Mouse (Mus musculus) adrenal gland, postnatal 4 days (tissue): ENCODE results near the gene Gm8246. TPM values are rescaled to one million over a fixed set of nuclear protein-coding genes. Genes with fewer than 3 reads are reported as not detected.
"Not testable (repeated sequence)": the region's sequence is repeated elsewhere in the genome, so short reads cannot be mapped to it uniquely, and the experiment has no call there.

ENCODE experiments used
- DNase-seq, 2 experiments: peaks; one replicate each; pipeline ENCODE4 v3.0.0; 2021 to 2022; ENCODE audit warnings: low spot score in 2 of 2, mixed read lengths in 2 of 2
- long read RNA-seq, 2 experiments: library from polyadenylated mRNA; stranded (forward); transcript quantifications; one replicate each; pipeline ENCODE4 v2.0.0; 2021
- total RNA-seq, 2 experiments: library from RNA; stranded (reverse); gene quantifications; 2 replicates each; pipeline ENCODE4 v1.2.3; 2021

The Gm8246 gene
- not detected for total RNA-seq
- long read RNA-seq, experiment 1: 0 reads
- long read RNA-seq, experiment 2: 0 reads

DNA sequence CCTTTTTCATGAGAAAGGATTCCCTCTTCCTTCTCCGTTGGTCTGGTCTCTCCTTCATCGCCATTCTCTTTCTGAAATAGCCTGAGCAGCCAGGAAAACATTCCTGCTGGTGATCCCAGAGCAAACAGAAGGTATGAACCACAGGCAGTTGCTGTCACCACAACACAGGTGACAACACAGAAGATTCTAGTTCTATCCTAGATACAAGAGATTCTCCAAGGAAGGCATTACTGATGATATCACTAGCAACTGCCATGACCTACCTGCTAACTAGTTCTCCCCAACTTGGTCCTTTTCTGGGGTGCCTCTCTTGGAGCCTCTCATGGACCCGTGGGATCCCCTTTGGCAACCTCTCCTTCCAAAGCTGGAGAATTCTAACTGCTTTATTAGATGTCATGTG is at the start of gene Gm8246:
Gene Gm8246, minus strand, starts transcription at position 101 of the 400 bp plus-strand sequence.
- DNase-seq: not testable (repeated sequence)

DNA sequence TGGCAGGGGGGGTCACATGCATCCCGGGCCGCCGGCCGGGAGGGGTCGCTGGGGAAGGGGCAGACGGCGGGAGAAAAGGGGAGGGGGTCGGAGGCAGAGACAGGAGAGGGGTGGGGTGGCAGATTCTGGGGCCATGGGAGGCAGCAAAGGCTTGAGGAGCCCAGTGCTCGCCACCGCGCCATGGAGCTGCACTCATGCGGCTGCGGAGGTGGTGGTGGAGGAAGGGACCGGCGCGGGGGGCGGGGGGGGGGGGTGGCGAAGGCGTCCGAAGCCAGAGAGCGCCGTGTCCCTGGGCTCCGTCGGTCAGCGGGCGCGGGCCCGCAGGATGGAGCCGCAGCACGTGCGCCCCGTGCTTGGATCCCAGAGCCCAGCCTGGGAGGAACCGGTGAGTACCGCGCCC is 23.7 kb upstream of the Gm8246 start, which contains the start of gene Gm3488:
Gene Gm3488, plus strand, starts transcription at position 301 of the 400 bp plus-strand sequence.
- not testable (repeated sequence) for DNase-seq

DNA sequence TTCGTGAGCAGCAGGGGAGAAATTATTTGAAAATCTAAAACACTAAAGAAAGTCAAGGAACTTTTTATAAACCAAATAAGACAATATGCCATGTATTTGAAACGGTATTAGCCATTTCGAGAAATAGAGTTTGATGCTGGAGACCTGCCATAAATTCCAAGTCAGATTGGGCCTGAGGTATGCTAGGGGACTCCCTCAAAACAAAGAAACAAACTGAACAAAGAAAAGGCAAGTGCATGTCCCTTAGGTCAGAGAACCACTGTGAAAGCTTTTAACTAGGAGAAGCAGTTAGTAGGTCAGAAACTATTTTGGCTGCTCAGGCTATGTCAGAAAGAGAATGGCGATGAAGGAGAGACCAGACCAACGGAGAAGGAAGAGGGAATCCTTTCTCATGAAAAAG is 6.3 kb upstream of the Gm8246 start, which contains the start of gene Gm3187:
Gene Gm3187, plus strand, starts transcription at position 301 of the 400 bp plus-strand sequence.
- DNase-seq: not testable (repeated sequence)

DNA sequence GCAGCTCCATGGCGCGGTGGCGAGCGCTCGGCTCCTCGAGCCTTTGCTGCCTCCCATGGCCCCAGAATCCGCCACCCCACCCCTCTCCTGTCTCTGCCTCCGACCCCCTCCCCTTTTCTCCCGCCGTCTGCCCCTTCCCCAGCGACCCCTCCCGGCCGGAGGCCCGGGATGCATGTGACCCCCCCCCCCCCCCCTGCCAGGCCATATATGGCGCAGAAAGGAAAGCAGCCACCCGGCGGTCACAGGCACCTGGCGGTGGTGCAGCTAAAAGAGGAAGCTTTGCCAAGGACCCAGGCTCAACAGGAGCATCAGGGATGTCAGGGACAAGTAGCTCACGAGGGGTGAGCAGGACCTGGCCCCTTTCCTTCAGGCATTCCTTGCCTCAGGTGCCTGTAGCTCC is 17.2 kb downstream of the Gm8246 start:
- not testable (repeated sequence) for DNase-seq

DNA sequence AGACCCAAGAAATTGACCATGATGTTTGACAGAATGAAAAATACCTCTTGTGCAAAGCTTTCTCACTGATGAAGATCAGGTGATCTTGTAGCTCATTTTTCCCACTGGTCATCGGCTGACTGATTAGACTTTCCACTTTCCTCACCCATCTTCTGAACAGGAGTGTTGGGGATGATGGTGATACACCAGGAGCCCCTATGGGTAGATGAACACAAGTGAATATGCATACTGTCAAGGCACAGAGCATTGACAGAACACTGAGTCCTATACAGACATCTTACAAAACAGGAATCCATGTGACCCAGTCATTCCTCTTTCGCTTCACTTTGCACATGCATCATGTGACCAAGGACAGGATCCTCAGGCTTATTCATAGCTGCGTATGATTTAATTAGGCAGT is 22.3 kb downstream of the Gm8246 start, which contains the start of gene Gm3194:
Gene Gm3194, minus strand, starts transcription at position 101 of the 400 bp plus-strand sequence.
- DNase-seq: not testable (repeated sequence)

Other genes starting within 250 kb of the Gm8246 start
- under 1 TPM in 1 of 2 experiments, not detected in 1; 0.20 TPM for gene Gm3526, start 217.2 kb downstream of the Gm8246 start, total RNA-seq
- not detected for gene Gm3542, start 142.9 kb downstream of the Gm8246 start, total RNA-seq
- not detected for gene Gm3500, start 88.8 kb downstream of the Gm8246 start, total RNA-seq
- gene Gm3194, start 22.4 kb downstream of the Gm8246 start, total RNA-seq: 1 to 10 TPM in 1 of 2 experiments, under 1 TPM in 1; 0.96 to 1.1 TPM
- not detected for gene Gm3187, start 6.4 kb upstream of the Gm8246 start, total RNA-seq
- under 1 TPM; 0.25 to 0.65 TPM for gene Gm3488, start 23.8 kb upstream of the Gm8246 start, total RNA-seq
- not detected for gene Gm3532, start 60.7 kb upstream of the Gm8246 start, total RNA-seq
- gene Gm8265, start 155.2 kb upstream of the Gm8246 start, total RNA-seq: not detected
- gene Gm9603, start 209.6 kb upstream of the Gm8246 start, total RNA-seq: not detected